Mouse (Mus musculus): Measurements from ENCODE around the gene Hspb2.

The Hspb2 gene

GRCm38 (mm10) chr9:50711337-50711736 is 40.8 kb downstream of the Hspb2 start:
- DNase-seq (ENCODE audit: low spot score in 2 of 2) = no peak

GRCm38 (mm10) chr9:50709108-50709507 is 43.0 kb downstream of the Hspb2 start:
- no peak for DNase-seq (ENCODE audit: low spot score in 2 of 2)

GRCm38 (mm10) chr9:50704907-50705306 is 47.2 kb downstream of the Hspb2 start:
- DNase-seq (ENCODE audit: low spot score in 2 of 2) = no peak
